In the genomic region with DNA sequence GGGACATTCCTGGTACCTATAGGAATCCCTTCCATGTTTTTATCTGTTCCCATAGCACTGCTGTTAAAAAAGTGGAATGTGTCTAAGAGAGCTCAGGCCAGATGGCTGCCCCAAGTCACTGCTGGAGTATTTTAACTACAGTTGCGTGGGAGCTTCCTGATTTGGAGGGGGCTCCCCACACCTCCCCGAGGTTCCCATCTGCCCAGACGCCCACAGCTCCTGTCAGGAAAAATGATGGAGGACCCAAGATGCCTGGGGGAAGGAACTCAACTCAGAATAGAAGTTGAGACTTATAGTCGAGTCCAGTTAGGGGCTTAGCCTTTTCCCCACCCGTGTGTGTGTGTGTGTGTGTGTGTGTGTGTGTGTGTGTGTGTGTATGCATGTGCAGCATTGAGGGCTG, we compare ENCODE assay signal across 10 mouse cellular contexts. TPM values are rescaled to one million over a fixed set of nuclear protein-coding genes. Genes with fewer than 3 reads are reported as not detected.
DNase-seq lines count a peak whose midpoint lies in the region; ATAC-seq and TF ChIP-seq lines count a peak whose summit lies in the region.
"Had no signal": no experiment of that assay in that cellular context is flagged by ENCODE, and none has a peak within 500 bp of the region (broad histone marks: within the 10 kb centered on the region; RNA-seq: fewer than 3 reads in every experiment).

No protein-coding gene starts in this region.

- no peak overlapping the region for H3K4me3 ChIP-seq in heart, embryonic 12.5 days
- no peak overlapping the region for H3K4me3 ChIP-seq in lung, embryonic 14.5 days (ENCODE audit: low read depth, low read length)
- H3K4me3 ChIP-seq in layer of hippocampus, adult 2 months = no peak overlapping the region

- no peak for ATAC-seq in heart, embryonic 12.5 days (ENCODE audit: insufficient number of reproducible peaks, low FRiP score)
- ATAC-seq in lung, embryonic 14.5 days (ENCODE audit: insufficient read depth) = no peak

- peaks cover 68% of the 10 kb centered on the region for H3K4me1 ChIP-seq in heart, embryonic 12.5 days (replicated peaks)
- H3K4me1 ChIP-seq in lung, embryonic 14.5 days (ENCODE audit: insufficient read depth) = peaks cover 49% of the 10 kb centered on the region

- DNase-seq in heart, adult 18-20 months = no peak
- peak; percentile 49 for DNase-seq in lung, embryonic 14.5 days
- no peak for DNase-seq in lung, postnatal 14 days
- DNase-seq in layer of hippocampus, adult 2 months (ENCODE audit: low spot score in 2 of 2) = peak; percentile 82 to 85
- peak; percentile 80 for DNase-seq in right cerebral cortex, postnatal 25 days
- no peak for DNase-seq in thymus, postnatal 25 days
- DNase-seq in c-Kit-positive CD71-positive TER-119-positive erythroid progenitor cells, embryonic 14.5 days (ENCODE audit: low spot score) = no peak
- DNase-seq: cerebellum, postnatal 14 days; kidney, postnatal 36 days had no signal

- H3K27me3 ChIP-seq in heart, embryonic 12.5 days (replicated peaks) = no peaks in the 10 kb centered on the region
- no peaks in the 10 kb centered on the region for H3K27me3 ChIP-seq in lung, embryonic 14.5 days (ENCODE audit: insufficient read depth, low read length)

- no peak overlapping the region for H3K4me2 ChIP-seq in heart, embryonic 12.5 days
- no peak overlapping the region for H3K4me2 ChIP-seq in lung, embryonic 14.5 days

- 0 out of 2 replicates have a peak overlapping the region, but pooled peaks have one; percentile 24 for H3K9ac ChIP-seq in heart, embryonic 12.5 days
- H3K9ac ChIP-seq in lung, embryonic 14.5 days = no peak overlapping the region

- no peaks in the 10 kb centered on the region for H3K9me3 ChIP-seq in heart, embryonic 12.5 days (replicated peaks)
- no peaks in the 10 kb centered on the region for H3K9me3 ChIP-seq in lung, embryonic 14.5 days (ENCODE audit: low read depth, low read length)

- no peak for TF ChIP-seq CTCF in lung, embryonic 14.5 days (IDR thresholded peaks at IDR 0.05; ENCODE audit: low read depth)
- no peak for TF ChIP-seq CTCF in layer of hippocampus, adult 2 months (conservative IDR thresholded peaks at IDR 0.05)

- WGBS in heart, embryonic 12.5 days = 55% methylated on average over 5 of the region's 5 CpGs
- WGBS in lung, embryonic 14.5 days = 22% methylated on average over 5 of the region's 5 CpGs

- no peaks in the 10 kb centered on the region for H3K36me3 ChIP-seq in heart, embryonic 12.5 days
- H3K36me3 ChIP-seq in lung, embryonic 14.5 days (ENCODE audit: insufficient read depth) = no peaks in the 10 kb centered on the region

- peak overlapping the region; percentile 2; the same call in 1 of the 2 replicates for H3K27ac ChIP-seq in heart, embryonic 12.5 days (ENCODE audit: poor library complexity, severe bottlenecking)
- H3K27ac ChIP-seq in lung, embryonic 14.5 days (ENCODE audit: low read depth) = peak overlapping the region; percentile 65
- H3K27ac ChIP-seq in layer of hippocampus, adult 2 months = peak overlapping the region; percentile 64

RNA-seq across cellular contexts. Expression of gene Kif21b, which starts 2.8 kb away (rescaled TPM):
- polyA plus RNA-seq in heart, embryonic 12.5 days (2016; fragmentation: Nextera tagmentation; extraction: Ambion mirVana) = 3.3 and 3.4 TPM in 2 replicates
- 1 to 10 TPM in 1 of 2 experiments, under 1 TPM in 1; 0.77 to 2.6 TPM for total RNA-seq in heart, adult 18-20 months (2021)
- 3.8 and 4.1 TPM in 2 replicates for polyA plus RNA-seq in lung, embryonic 14.5 days (2014; fragmentation: Nextera tagmentation; extraction: Ambion mirVana)
- 10 to 100 TPM; 33.9 to 36.5 TPM for total RNA-seq in layer of hippocampus, adult 2 months (2021)

Comparison
In these comparisons a context has a peak if more than half of its experiments do, and no peak if none do; other contexts are left out.
1. DNase-seq: peak in lung, embryonic 14.5 days (single experiment), layer of hippocampus, adult 2 months (2 of 2) and right cerebral cortex, postnatal 25 days (single experiment); none in heart, adult 18-20 months (0 of 2), lung, postnatal 14 days (single experiment), thymus, postnatal 25 days (single experiment) and c-Kit-positive CD71-positive TER-119-positive erythroid progenitor cells, embryonic 14.5 days (single experiment).
2. H3K27ac ChIP-seq: peak in every context shown above with its lines; median percentile 65 in lung, embryonic 14.5 days; 64 in layer of hippocampus, adult 2 months; 2 in heart, embryonic 12.5 days.
3. RNA of gene Kif21b, which starts 2.8 kb away (total RNA-seq): 33.9 to 36.5 TPM in layer of hippocampus, adult 2 months; 0.77 to 2.6 TPM in heart, adult 18-20 months; every median in the first group is over 4 times any median in the second.